Mouse (Mus musculus) layer of hippocampus, adult 8-10 months (tissue): ENCODE measurements at regions not wholly inside any gene's neighbourhood (a gene's known extent, or its start where the extent isn't known, plus 50 kb on each side); places are given as distances from the start of the nearest gene placed in this dataset.

Source experiments
- DNase-seq, 2 experiments: peaks; one replicate each; pipeline ENCODE4 v3.0.0; 2022; ENCODE audit warnings: low spot score in 2 of 2

DNA sequence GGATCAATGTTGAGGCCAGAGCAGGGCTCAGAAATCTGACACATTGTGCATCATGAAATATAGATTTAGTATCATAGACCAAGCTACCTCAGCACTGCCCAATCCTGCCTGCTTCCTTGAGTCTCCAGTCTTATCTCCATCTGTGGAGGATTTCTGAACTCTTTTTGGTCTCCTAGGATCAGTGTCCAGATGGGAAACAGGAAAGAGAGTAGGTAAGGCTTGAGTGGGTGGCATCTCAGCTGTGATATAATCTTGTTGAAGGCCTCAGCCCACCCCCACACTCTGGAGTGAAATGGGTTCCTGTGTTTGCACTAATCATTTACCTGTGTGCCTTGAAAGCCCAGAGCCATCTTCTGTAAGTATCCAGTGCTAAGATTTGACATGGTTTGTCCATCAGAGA lies 74.3 kb upstream of the Aff3 start:
- DNase-seq: no peak

GRCm38 (mm10) chr1:38735768-38736167 lies 71.0 kb upstream of the Aff3 start:
- DNase-seq: no peak

DNA sequence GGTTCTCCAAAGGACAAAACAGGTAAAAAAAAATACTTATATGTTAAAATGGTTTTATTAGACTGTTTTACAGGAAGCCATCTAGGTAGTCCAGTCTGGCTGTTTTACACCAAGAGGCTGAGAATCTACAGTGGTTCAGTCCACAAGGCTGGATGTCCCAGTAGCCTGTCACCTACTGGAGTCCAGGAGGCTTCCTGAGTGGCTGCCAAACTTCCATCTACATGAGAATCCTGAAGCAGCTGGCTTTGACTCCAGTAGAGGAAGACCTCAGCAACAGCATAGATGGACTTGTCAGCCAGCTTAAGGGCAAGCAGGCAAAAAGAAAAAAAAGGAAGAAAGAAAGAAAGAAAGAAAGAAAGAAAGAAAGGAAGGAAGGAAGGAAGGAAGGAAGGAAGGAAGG lies 68.4 kb upstream of the Aff3 start:
- no peak for DNase-seq

- DNase-seq: peak; percentile 20 to 43
Measured at GRCm38 (mm10) chr1:38729977-38730782, 65.4 kb upstream of the Aff3 start.

GRCm38 (mm10) chr1:38725805-38726204 lies 61.0 kb upstream of the Aff3 start:
- no peak for DNase-seq

GRCm38 (mm10) chr1:38724631-38725030 lies 59.9 kb upstream of the Aff3 start:
- DNase-seq: no peak

GRCm38 (mm10) chr1:38722155-38722554 lies 57.4 kb upstream of the Aff3 start:
- DNase-seq: no peak

DNA sequence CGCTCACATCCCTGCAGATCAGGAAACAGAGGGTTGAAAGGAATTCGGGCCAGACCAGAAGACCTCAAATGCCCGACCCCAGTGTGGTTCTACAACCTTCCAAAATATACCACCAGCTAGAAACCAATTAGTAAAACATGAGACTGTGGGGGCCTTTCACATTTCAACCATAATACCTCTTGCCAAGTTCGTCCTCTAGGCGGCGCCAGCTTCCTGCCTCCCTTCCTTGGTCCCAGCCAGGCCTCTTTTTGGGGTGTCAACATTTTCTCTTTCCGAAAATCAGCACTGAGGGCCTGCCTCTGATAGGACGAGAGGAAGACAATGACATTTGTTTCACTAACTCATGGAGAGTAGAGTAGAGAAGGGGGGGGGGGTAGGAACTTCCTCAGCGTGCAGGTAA lies 55.5 kb upstream of the Aff3 start:
- DNase-seq: no peak

GRCm38 (mm10) chr1:38715621-38716020 lies 50.9 kb upstream of the Aff3 start:
- DNase-seq: no peak
